Mouse (Mus musculus) forebrain, embryonic 12.5 days (tissue): ENCODE data around the gene Lipe. TPM values are rescaled to one million over a fixed set of nuclear protein-coding genes. Genes with fewer than 3 reads are reported as not detected.

ENCODE experiments used
- polyA plus RNA-seq: library from polyadenylated mRNA; unstranded; fragments of >200 nt; fragmentation: Nextera tagmentation; extraction: Ambion mirVana; gene quantifications from 2 replicates; pipeline ENCODE4 v1.2.1, GENCODE M21; 2016

Gene Lipe
- polyA plus RNA-seq, 1 experiment from 2014 or later, result 8.8 TPM

Other genes with a start within 250 kb of the Lipe start
- gene Pou2f2, start 219.0 kb downstream of the Lipe start, polyA plus RNA-seq, result 22.3 and 28.6 TPM in 2 replicates
- 11.2 and 12.3 TPM in 2 replicates for gene Dedd2, start 178.1 kb downstream of the Lipe start, polyA plus RNA-seq
- 2.7 TPM in 2 replicates for gene Zfp526, start 177.3 kb downstream of the Lipe start, polyA plus RNA-seq
- gene Gsk3a, start 160.9 kb downstream of the Lipe start, polyA plus RNA-seq, result 15.9 and 17.5 TPM in 2 replicates
- gene Erf, start 147.9 kb downstream of the Lipe start, polyA plus RNA-seq, result 10.3 and 13.0 TPM in 2 replicates
- 40.8 and 46.9 TPM in 2 replicates for gene Cic, start 131.0 kb downstream of the Lipe start, polyA plus RNA-seq
- gene Pafah1b3, start 100.7 kb downstream of the Lipe start, polyA plus RNA-seq, result 378 and 384 TPM in 2 replicates
- 1.3 and 1.7 TPM in 2 replicates for gene Prr19, start 97.3 kb downstream of the Lipe start, polyA plus RNA-seq
- gene Tmem145, start 92.6 kb downstream of the Lipe start, polyA plus RNA-seq, result 11.9 and 12.1 TPM in 2 replicates
- gene Megf8, start 81.5 kb downstream of the Lipe start, polyA plus RNA-seq, result 18.5 and 18.8 TPM in 2 replicates
- not detected in 2 replicates for gene Cnfn, start 29.0 kb downstream of the Lipe start, polyA plus RNA-seq
- 0.27 and 0.52 TPM in 2 replicates for gene Cxcl17, start 14.2 kb upstream of the Lipe start, polyA plus RNA-seq
- gene Ceacam1, start 78.9 kb upstream of the Lipe start, polyA plus RNA-seq, result 0.23 and 0.51 TPM in 2 replicates
- gene Ceacam2, start 141.1 kb upstream of the Lipe start, polyA plus RNA-seq, result not detected in 2 replicates
- not detected in 2 replicates for gene Erich4, start 217.2 kb upstream of the Lipe start, polyA plus RNA-seq
- gene Dmac2, start 220.7 kb upstream of the Lipe start, polyA plus RNA-seq, result 24.0 and 25.1 TPM in 2 replicates
- gene B3gnt8, start 227.9 kb upstream of the Lipe start, polyA plus RNA-seq, result 0.70 and 0.79 TPM in 2 replicates